Mouse (Mus musculus): ENCODE measurements around the gene Zfp709.
"Not testable (repeated sequence)": the region's sequence is repeated elsewhere in the genome, so short reads cannot be mapped to it uniquely, and the experiment has no call there.

DNA sequence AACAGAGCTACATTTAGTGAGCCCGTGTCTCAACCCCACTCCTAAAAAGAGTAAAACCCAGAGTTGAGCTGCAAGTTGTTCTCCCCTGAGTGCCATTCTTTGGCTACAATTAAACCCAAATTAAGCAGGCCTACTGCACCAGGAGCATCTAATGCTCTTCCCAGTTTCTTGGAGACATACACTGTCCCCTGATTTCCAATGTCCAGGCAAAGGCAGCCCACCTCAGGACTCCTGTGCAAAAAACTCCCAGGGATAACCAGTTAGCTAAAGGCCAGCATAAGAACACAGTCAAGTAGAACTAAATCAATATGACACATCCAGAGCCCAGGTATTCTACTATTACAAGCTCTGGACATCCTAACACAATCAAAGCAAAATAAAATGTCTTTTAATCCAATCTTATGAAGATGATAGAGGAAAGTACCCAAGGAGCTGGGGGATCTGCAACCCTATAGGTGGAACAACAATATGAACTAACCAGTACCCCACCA, 35.8 kb upstream of the Zfp709 start:
- not testable (repeated sequence) for TF ChIP-seq SMC3 (IDR thresholded peaks at IDR 0.05; ENCODE audit: low read depth, low read length); CTCF (IDR thresholded peaks at IDR 0.05 in 2 of 3, conservative IDR thresholded peaks at IDR 0.05 in 1 of 3; ENCODE audit: control insufficient read depth in 1 of 3, insufficient read depth in 1 of 3, low read depth in 2 of 3, low read length in 3 of 3, poor library complexity in 1 of 3, severe bottlenecking in 1 of 3); USF1 (IDR thresholded peaks at IDR 0.05; ENCODE audit: low read depth, low read length); NRF1 (IDR thresholded peaks at IDR 0.05; ENCODE audit: insufficient read depth, low read depth, low read length, poor library complexity, severe bottlenecking); JUND (IDR thresholded peaks at IDR 0.05; ENCODE audit: low read depth, low read length); MAFK (IDR thresholded peaks at IDR 0.05; ENCODE audit: borderline replicate concordance, low read depth, low read length); E2F4 (IDR thresholded peaks at IDR 0.05; ENCODE audit: borderline replicate concordance, low read depth, low read length)

Data from MEL (cell line).